Mouse (Mus musculus): ENCODE results near the gene Enox2.

Enox2 gene

GRCm38 (mm10) chrX:49002892-49003291 is 285.2 kb downstream of the Enox2 start:
- no peak for DNase-seq (ENCODE audit: low spot score in 2 of 2)

GRCm38 (mm10) chrX:48985653-48986052 is 302.4 kb downstream of the Enox2 start:
- no peak for DNase-seq (ENCODE audit: low spot score in 2 of 2)

- DNase-seq (ENCODE audit: low spot score in 2 of 2), result no peak
These were observed 303.6 kb downstream of the Enox2 start for GRCm38 (mm10) chrX:48984451-48984850.
